Mouse (Mus musculus): ENCODE data around the gene Plcxd2.

The Plcxd2 gene

DNA sequence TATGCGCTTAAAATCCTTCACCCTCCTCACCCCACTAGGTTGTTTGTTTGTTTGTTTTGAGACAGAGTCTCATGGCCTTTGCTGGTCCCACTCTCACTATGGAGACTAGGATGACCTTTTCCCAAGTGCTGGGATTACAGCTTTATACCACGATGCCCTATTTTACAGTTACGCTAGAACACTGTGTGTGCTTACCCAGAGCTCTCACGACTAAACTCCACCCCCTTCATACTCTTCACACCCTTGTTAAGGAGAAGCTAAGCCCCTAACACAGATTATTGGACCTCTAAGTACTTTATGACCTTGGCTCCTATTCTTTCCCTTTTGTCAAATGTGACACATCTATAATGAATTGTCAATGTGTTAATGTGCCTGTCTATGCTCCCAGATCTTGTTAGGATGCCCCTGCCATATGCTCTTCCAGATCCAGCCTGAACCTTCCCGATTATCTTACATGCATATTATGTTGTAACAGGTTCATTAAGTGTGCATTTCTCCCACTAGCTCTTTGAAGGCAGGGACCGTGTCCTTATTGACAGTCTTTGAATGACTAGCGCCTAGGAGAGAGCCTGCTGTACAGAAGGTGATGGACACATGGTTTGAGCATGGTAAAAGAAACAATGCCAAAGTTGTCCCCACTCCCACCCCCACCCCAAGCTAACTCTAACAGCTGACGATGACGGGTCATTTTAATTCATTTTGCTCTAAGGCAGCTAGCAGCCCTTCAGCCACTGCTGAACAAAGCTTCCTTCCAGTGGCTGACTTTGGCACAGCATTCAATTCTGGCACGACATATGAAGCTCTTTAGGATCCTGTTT lies 10.4 kb downstream of the Plcxd2 start:
- in situ Hi-C loops (cut with MboI; ENCODE audit: unreplicated experiment in 2 of 2), result loop anchor here (25.0 kb wide), 2 partner anchors 812 to 1262 kb away; partner anchors contain the start of gene Gtpbp8 (in 1 of the 2)

DNA sequence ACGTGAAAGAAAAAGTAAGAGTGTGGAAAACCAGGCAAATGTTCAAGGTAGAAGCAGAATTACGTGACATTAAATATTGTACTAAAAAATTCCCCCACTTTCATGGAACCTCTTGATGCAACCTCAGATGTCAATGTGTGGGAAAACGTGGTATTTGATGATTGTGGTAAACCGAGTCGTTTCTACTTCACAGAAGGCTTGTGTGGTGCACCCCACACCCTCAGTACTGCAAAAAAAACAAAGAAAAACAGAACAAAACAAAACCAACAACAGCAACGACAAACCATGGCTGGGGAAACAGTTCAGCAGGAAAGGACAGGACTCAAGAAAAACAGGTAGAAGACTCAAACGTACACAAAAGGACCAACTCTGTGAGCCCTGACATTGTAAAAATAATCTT lies 11.8 kb downstream of the Plcxd2 start:
- in situ Hi-C loops (cut with MboI; ENCODE audit: unreplicated experiment in 2 of 2), result no loop called here

DNA sequence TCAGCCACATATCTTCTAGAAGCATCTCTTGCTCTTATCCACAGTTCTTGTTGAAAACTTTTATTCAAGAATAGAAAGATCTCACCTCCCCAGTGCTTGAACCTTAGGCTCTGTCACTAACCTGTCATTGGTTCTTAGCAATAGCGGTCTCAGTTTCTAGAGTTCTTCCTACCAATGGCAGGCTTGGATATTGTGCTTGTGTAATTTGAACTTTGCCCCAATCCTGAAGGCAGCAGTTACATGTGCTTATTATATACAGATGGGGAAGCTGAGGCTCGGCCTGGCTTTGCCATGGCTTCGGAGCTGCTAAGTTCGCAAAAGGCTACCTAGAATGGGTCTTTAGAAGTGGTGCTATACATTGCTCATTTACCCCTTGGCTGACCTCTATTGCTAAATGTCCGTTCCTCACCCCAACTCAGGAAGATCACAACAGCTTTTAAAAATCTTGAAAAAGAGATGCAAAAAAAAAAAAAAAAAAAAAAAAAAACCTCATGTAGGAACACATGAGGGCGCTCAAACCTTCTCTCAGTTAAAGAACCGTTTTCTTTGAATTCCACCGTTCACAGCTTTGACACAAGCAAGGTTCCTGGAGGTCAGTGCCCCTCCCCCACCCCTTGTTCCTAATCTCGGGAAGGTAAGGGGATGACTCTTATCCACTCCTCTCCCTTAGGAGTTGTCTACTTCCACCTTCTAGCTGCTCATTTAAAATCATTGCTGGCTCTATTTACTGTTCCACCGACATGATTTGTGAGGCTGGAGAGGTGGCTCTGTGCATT lies 18.9 kb downstream of the Plcxd2 start:
- in situ Hi-C loops (cut with MboI; ENCODE audit: unreplicated experiment in 2 of 2), result no loop called here

DNA sequence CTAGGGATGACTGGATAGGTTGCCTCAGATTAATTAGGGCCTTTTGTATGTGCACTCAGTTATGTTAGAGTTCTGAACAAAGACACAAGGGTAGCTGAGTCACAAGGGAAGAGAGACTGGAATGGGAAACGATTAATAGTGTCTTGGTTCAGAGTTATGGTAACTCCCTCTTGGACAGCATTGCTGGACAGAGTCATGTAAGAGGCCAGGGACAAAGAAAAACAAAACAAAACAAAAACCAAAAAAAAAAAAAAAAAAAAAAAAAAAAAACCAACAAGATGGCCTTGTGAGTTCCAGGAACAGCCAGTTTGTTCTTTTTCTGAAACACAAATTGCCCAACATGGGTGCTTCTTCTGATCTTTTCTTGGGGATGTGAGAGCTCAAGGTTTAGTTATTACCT lies 23.8 kb downstream of the Plcxd2 start:
- in situ Hi-C loops (cut with MboI; ENCODE audit: unreplicated experiment in 2 of 2), result no loop called here

DNA sequence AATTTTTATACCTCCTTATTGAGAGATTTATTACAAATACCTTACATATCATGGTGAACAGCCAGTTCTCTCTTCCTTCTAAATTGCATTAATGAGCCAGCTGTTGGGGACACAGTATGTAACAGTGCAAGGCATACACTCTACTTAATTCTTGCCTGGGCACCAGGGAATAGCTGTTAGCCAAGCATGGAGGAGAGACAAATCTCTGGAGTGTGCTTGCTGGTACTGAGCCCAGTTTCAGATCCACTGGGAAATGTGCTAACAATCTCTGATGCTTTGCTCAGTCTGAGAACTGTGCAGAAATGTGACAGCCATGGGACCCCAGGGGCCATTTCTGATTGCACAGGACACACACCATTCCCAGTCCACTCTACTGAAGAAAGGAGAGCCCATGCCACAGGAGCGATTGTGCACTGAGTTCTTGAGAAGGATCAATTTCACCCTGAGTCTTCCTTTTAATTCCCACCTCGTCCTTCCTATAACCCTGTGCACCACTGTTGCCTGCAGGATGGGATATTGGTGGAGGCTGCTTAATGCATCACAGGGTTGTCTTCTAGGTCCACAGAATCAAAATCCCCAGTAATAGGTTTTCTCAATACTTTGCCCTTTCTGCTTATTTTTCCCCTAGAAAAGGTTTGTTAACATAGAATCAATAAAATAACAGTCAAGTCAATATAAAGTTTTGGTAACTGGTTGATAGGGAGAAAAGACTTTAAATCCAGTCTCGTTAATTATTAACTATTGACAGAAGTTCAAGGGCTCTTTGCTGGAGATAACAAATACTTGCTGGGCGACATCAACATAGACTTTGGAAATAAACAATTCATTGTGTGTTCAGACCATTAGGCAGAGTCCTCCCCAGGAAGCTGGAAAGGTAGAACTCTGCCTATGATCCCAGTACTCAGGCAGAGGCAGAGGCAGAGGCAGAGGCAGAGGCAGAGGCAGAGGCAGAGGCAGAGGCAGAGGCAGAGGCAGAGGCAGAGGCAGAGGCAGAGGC lies 25.1 kb downstream of the Plcxd2 start:
- in situ Hi-C loops (cut with MboI; ENCODE audit: unreplicated experiment in 2 of 2), result no loop called here

DNA sequence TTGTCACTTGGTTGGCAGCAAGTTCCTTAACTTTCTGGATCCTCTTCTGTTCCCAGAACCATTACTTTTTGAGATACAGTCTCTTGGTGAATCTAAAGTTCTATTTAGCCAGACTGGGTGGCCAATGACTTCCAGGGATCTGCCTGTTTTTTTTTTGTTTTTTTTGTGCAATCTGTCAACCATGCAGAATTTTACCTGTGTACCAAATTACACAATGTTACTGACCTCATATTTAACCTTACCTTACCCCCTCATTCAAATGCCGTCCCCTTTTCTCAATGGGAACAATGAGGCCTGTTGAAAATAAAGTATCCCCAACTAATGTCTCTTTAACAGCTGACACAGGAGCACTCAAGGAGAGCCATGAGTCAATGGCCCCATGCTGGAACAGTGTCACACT lies 33.8 kb downstream of the Plcxd2 start:
- in situ Hi-C loops (cut with MboI; ENCODE audit: unreplicated experiment in 2 of 2), result no loop called here

DNA sequence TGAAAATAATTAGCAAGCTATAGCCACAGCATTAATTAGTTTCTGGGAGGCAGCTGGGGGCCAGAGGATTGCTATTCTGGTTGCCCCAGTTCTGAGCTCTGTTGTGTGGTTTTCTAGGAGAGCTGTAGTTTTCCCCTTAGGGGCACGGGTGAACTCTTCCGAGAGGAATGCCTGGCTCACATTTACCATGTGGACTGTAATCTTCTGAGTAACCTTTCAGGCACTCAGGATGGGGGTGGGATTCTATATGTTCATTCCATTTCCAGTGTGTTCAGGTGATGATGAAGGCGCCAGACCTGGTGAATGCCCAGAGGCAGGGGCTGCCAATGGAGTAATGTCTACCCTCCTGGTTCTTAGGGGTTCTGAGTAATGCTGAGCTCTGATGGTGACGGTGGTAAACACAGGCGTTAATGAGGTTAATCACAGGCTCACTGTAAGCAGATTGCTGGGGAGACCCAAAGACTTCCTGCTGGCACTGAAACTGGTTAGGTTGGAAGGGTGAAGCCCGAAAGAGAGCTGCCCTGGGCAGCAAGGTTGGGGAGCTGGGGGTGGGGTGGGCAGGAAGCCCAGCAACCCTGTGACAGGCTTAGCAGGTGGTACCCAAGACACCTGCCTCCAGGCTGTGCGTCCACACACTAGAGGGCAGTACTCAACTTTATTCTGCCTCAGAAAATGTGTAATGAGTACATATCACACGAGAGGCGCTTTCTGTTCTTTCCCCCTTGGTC lies 35.9 kb downstream of the Plcxd2 start:
- in situ Hi-C loops (cut with MboI; ENCODE audit: unreplicated experiment in 2 of 2), result loop anchor here in 1 of 2 experiments (25.0 kb wide), 3 partner anchors 212 to 762 kb away; partner anchors contain the start of gene Btla

DNA sequence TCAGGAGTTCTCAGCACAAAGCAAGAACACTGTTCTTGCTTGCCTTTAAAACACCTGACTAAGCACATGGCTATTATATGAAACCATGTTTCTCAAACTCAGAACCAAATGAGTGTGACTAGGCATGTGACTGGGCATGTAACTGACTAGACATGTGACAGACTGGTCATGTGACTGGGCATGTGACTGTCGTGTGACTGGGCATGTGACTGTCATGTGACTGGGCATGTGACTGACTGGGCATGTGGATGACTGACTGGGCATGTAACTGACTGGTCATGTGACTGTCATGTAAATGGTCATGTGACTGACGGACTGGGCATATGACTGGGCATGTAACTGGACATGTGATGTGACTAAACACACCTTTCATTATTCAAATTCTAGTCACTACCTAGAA lies 39.8 kb downstream of the Plcxd2 start:
- in situ Hi-C loops (cut with MboI; ENCODE audit: unreplicated experiment in 2 of 2), result loop anchor here in 1 of 2 experiments (25.0 kb wide), 3 partner anchors 208 to 758 kb away; partner anchors contain the start of gene Btla

DNA sequence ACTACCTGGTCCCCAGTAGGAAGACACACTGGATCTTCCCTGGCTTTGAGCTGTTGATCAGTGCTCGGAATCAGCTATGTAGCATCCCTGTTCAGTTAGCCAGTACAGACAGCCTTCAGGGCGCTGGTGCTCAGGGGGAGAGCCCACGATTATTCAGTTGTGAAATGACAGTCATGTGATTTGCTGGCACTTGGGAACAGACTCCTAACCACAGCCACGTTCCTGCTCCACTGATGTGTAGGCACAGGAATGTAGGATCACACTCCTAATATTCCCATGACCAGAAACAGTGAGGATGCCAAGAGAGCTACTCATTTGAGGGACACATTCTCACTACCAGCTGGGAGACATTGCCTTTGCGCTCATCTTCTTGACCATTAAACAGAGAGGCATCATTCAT lies 41.3 kb downstream of the Plcxd2 start:
- in situ Hi-C loops (cut with MboI; ENCODE audit: unreplicated experiment in 2 of 2), result loop anchor here (5.0 to 25.0 kb wide), 7 partner anchors 206 to 756 kb away; partner anchors contain the start of gene Btla (in 1 of the 2)

DNA sequence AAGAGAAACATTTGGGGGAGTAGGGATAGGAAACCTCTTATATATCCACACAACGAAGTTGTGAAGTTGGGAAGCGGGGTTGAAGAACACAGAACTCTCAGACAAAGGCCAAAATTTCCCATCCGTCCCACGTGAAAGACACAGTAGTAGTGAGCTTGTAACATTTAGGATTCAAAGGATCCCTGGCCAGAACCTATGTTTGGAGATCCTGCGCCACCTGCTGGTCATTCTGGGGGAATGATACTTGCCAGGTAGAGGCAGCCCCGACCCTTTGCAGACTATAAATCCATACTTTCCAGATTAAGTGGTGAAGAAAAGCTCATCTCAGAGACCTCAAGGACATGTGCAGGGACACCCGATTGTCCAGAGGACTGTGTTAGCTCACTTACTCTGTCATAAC lies 42.5 kb downstream of the Plcxd2 start:
- in situ Hi-C loops (cut with MboI; ENCODE audit: unreplicated experiment in 2 of 2), result loop anchor here (5.0 to 25.0 kb wide), 7 partner anchors 205 to 755 kb away; partner anchors contain the start of gene Btla (in 1 of the 2)

DNA sequence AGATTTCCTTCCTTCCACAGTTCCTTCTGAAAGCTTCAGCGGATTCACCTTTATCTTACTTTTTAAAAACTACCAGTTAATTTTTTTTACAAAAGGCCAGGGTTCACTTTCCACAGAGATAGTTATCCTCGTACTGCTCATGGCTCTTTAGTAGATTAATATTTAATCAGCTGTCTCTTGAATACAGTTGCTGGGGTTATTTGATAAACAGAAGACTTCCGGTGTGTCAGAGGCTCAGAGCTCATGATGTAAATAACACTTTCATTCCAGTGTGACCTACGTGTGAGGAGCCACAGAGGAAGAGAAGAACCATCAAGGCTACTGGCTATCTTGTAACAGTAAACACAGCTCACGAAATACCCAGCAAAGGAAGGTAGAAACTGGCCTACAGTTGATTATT lies 43.4 kb downstream of the Plcxd2 start:
- in situ Hi-C loops (cut with MboI; ENCODE audit: unreplicated experiment in 2 of 2), result loop anchor here (5.0 to 25.0 kb wide), 7 partner anchors 204 to 754 kb away; partner anchors contain the start of gene Btla (in 1 of the 2)

DNA sequence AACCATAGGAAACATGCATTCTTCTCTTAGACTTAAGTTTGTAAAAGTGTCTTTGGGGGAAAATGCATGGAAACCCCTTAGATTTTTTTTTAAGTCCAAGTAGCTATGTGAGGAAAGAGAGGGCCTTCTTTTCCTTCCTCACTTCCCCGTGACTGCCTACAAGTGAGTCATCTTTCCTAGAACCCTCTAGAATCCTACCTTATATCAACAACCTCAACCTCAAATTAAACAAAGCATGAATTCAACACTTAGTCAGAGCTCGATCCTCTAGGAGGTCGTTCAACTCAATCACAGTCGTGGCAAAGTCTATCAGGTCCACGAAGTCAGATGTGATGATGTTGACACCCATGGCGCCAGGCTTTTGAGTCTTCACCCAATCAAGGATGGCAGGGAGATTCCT lies 45.2 kb downstream of the Plcxd2 start:
- in situ Hi-C loops (cut with MboI; ENCODE audit: unreplicated experiment in 2 of 2), result loop anchor here (5.0 to 25.0 kb wide), 7 partner anchors 202 to 752 kb away; partner anchors contain the start of gene Btla (in 1 of the 2)

DNA sequence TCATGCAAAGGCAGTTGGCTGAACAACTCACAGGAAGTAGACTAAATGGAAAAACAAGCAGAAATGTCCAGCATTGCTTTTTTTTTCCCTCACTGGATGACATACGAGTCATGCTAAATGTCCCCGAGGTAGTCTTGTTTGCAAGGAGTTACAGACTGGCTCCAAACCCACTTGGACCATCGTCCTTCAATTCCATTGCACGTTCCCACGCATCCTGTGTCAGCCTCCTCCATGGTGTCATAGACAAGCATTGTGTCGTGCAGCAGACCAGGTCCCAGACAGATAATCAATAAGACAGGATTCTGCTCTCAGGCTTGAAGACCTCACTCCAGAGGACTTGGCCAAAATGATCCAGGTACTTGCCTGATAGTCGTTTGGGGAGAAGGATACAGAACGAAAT lies 46.2 kb downstream of the Plcxd2 start:
- in situ Hi-C loops (cut with MboI; ENCODE audit: unreplicated experiment in 2 of 2), result loop anchor here (10.0 to 25.0 kb wide), 4 partner anchors 202 to 752 kb away; partner anchors contain the start of gene Btla (in 1 of the 2)

DNA sequence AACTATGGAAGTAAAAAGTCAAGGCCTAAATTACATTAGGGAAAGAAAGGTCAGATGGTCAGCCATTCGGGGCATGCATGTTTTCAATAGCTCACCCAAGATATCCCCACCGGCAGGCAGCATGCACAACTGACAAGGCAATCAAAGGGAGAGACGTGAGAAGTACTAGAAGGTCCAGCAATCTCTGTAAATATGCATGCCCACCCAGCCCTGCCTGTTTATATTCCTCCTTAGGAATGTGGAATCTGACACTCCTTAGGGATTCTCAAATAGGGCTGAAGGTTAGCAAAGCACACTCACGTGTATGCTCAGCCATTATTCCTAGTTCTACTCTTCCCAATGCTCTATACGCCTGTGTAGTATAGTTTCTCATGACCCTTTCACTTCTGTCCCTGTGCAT lies 46.9 kb downstream of the Plcxd2 start:
- in situ Hi-C loops (cut with MboI; ENCODE audit: unreplicated experiment in 2 of 2), result loop anchor here (10.0 to 25.0 kb wide), 4 partner anchors 201 to 751 kb away; partner anchors contain the start of gene Btla (in 1 of the 2)

DNA sequence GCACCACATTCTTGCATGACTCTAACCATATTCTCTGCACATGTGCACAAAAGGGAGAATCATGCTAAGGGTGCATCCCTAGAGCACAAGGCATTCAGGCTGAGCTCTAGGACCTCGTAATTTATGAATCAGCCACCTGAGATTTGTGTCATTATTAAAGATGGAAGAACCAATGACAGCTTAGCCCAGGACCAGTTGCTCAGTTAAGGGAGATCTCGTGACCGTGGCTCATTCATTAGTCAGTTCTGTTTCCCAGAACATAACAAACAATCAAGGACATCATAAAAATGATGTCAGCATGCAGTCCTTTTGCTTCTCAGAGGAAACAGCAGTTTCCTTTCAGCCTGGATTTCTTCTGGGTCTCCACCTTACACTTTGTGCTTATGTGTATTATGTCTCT lies 49.0 kb downstream of the Plcxd2 start:
- in situ Hi-C loops (cut with MboI; ENCODE audit: unreplicated experiment in 2 of 2), result loop anchor here (10.0 to 25.0 kb wide), 4 partner anchors 199 to 749 kb away; partner anchors contain the start of gene Btla (in 1 of the 2)

DNA sequence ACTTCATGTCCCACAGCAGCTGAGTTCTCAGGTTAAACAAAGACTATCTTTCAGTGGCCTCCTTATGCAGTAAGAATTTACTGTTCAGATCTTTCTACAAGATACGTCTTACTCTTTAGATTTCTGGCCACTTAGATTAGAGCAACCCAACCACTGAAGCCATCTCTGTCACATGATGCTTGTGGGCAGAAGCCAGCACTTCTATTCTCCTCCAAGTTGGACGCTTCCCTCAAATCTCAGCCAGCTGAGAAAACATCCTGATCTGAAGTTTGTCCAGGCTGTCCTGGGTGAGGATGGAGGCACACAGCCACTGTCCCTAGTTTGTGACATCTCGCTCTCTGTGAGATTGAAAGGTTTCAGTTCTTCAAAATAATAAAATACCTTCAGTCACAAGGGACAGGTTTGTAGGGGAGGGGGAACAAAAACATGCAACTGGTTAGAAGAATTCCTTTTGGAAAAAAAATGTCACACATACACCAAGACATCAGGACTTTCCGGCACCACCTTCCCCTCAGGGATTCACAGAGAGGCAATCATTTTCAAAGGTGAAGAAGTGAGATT lies 53.5 kb downstream of the Plcxd2 start:
- in situ Hi-C loops (cut with MboI; ENCODE audit: unreplicated experiment in 2 of 2), result loop anchor here in 1 of 2 experiments (25.0 kb wide), 3 partner anchors 194 to 744 kb away; partner anchors contain the start of gene Btla

DNA sequence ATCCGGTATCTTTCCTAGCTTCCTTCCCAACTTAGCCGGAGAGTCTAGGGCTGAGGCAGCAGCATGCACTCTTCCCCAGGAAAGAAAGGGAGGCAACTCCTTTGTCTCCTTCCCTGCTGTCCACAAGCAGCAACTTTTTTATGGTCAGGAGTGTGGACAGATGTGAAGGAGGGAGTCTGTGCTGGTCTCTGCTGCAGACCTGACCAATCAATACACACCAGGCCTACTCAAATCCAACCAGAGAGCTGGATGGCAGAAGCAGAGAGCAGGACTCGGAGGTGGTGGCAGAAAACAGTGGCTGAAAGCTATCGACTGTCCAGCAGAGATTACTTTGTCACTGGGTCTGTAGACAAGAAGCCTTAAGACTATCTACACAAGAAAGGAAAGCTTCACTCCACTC lies 56.6 kb downstream of the Plcxd2 start, which contains the start of gene Phldb2:
TSS of gene Phldb2 (minus strand) at position 205 of the 400 bp plus-strand sequence.
- in situ Hi-C loops (cut with MboI; ENCODE audit: unreplicated experiment in 2 of 2), result loop anchor here in 1 of 2 experiments (25.0 kb wide), 3 partner anchors 191 to 741 kb away; partner anchors contain the start of gene Btla

DNA sequence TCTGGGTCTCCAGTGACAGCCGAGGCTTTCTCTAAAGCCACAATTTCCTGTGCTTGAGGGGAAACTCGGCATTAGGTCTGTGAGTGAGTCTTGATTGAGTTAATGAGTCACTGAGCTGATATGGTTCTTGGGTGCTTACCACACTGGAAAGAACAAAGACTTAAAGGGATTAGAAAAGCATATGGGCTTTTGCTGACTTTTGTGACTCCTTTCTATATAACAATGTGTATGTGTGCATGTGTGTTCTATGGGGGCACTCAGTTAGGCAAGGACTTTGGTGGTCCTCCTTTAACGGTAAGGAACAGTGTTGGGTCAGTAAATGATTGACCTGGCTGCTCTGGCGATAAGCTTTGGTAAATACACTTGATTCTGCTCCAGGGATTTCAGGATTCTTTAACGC lies 57.5 kb downstream of the Plcxd2 start:
- in situ Hi-C loops (cut with MboI; ENCODE audit: unreplicated experiment in 2 of 2), result loop anchor here in 1 of 2 experiments (25.0 kb wide), 3 partner anchors 190 to 740 kb away; partner anchors contain the start of gene Btla

All from v-Abl transformed pro-B cells (cell line).